Mouse (Mus musculus): ENCODE results near the gene Ptdss2. TPM values are rescaled to one million over a fixed set of nuclear protein-coding genes. Genes with fewer than 3 reads are reported as not detected.

Ptdss2 gene
- polyA plus RNA-seq, 1 experiment from 2014 or later = 59.4 TPM

- peak overlapping the region; percentile 97 for H3K9ac ChIP-seq (ENCODE audit: low read length)
- peaks cover 17% of the 10 kb centered on the region; the same call in 1 of the 2 replicates for H3K4me1 ChIP-seq (ENCODE audit: control insufficient read depth, insufficient read depth, low read length)
- 52% methylated on average over 12 of the region's 12 CpGs for WGBS
- ATAC-seq (ENCODE audit: insufficient read depth, low FRiP score) = peak; percentile 21; the same call in 1 of the 2 replicates
- H3K4me3 ChIP-seq (replicated peaks; ENCODE audit: low read length) = peak overlapping the region; percentile 90
- H3K27ac ChIP-seq (ENCODE audit: low read length) = peak overlapping the region; percentile 39; the same call in 1 of the 2 replicates
- H3K4me2 ChIP-seq (ENCODE audit: low read depth, low read length) = peak overlapping the region; percentile 80
- H3K27me3 ChIP-seq (ENCODE audit: control insufficient read depth, insufficient read depth, low read length) = no peaks in the 10 kb centered on the region
- no peaks in the 10 kb centered on the region for H3K36me3 ChIP-seq (ENCODE audit: control insufficient read depth, insufficient read depth, low read length)
- no peaks in the 10 kb centered on the region for H3K9me3 ChIP-seq (replicated peaks; ENCODE audit: control insufficient read depth, low read length)
Measured at GRCm38 (mm10) chr7:141131904-141132755, 9.9 kb downstream of the Ptdss2 start.

GRCm38 (mm10) chr7:141141326-141141725, 19.1 kb downstream of the Ptdss2 start:
- Histone ChIP-seq H3K4me1 (ENCODE audit: control insufficient read depth, insufficient read depth, low read length) (no peaks in the 10 kb centered on the region), H3K27me3 (ENCODE audit: control insufficient read depth, insufficient read depth, low read length) (no peaks in the 10 kb centered on the region), H3K4me2 (ENCODE audit: low read depth, low read length) (no peak overlapping the region), H3K4me3 (replicated peaks; ENCODE audit: low read length) (no peak overlapping the region), H3K9ac (ENCODE audit: low read length) (no peak overlapping the region), H3K9me3 (replicated peaks; ENCODE audit: control insufficient read depth, low read length) (no peaks in the 10 kb centered on the region), H3K27ac (ENCODE audit: low read length) (no peak overlapping the region), H3K36me3 (ENCODE audit: control insufficient read depth, insufficient read depth, low read length) (no peaks in the 10 kb centered on the region)
- 88% methylated on average over 4 of the region's 4 CpGs for WGBS
- no peak for ATAC-seq (ENCODE audit: insufficient read depth, low FRiP score)

GRCm38 (mm10) chr7:141143112-141143511, 20.9 kb downstream of the Ptdss2 start:
- H3K27ac ChIP-seq (ENCODE audit: low read length) = no peak overlapping the region
- peaks cover 4% of the 10 kb centered on the region; the same call in 1 of the 2 replicates for H3K36me3 ChIP-seq (ENCODE audit: control insufficient read depth, insufficient read depth, low read length)
- H3K4me2 ChIP-seq (ENCODE audit: low read depth, low read length) = no peak overlapping the region
- H3K9ac ChIP-seq (ENCODE audit: low read length) = no peak overlapping the region
- 49% methylated on average over 5 of the region's 5 CpGs for WGBS
- H3K4me1 ChIP-seq (ENCODE audit: control insufficient read depth, insufficient read depth, low read length) = no peaks in the 10 kb centered on the region
- H3K4me3 ChIP-seq (replicated peaks; ENCODE audit: low read length) = no peak overlapping the region
- H3K27me3 ChIP-seq (ENCODE audit: control insufficient read depth, insufficient read depth, low read length) = no peaks in the 10 kb centered on the region
- no peak for ATAC-seq (ENCODE audit: insufficient read depth, low FRiP score)
- H3K9me3 ChIP-seq (replicated peaks; ENCODE audit: control insufficient read depth, low read length) = no peaks in the 10 kb centered on the region

- peaks cover 4% of the 10 kb centered on the region; the same call in 1 of the 2 replicates for H3K36me3 ChIP-seq (ENCODE audit: control insufficient read depth, insufficient read depth, low read length)
- H3K9ac ChIP-seq (ENCODE audit: low read length) = no peak overlapping the region
Measured at GRCm38 (mm10) chr7:141143861-141144260, 21.7 kb downstream of the Ptdss2 start.

GRCm38 (mm10) chr7:141144650-141145049, 22.5 kb downstream of the Ptdss2 start:
- WGBS = 86% methylated on average over 3 of the region's 3 CpGs
- Histone ChIP-seq H3K4me3 (replicated peaks; ENCODE audit: low read length) (no peak overlapping the region), H3K9ac (ENCODE audit: low read length) (no peak overlapping the region), H3K27me3 (ENCODE audit: control insufficient read depth, insufficient read depth, low read length) (no peaks in the 10 kb centered on the region), H3K4me1 (ENCODE audit: control insufficient read depth, insufficient read depth, low read length) (no peaks in the 10 kb centered on the region), H3K36me3 (ENCODE audit: control insufficient read depth, insufficient read depth, low read length) (peaks cover 4% of the 10 kb centered on the region; the same call in 1 of the 2 replicates), H3K27ac (ENCODE audit: low read length) (no peak overlapping the region), H3K9me3 (replicated peaks; ENCODE audit: control insufficient read depth, low read length) (no peaks in the 10 kb centered on the region), H3K4me2 (ENCODE audit: low read depth, low read length) (no peak overlapping the region)
- ATAC-seq (ENCODE audit: insufficient read depth, low FRiP score) = no peak

More at GRCm38 (mm10) chr7:141143861-141144260, 21.7 kb downstream of the Ptdss2 start:
- Histone ChIP-seq H3K27me3 (ENCODE audit: control insufficient read depth, insufficient read depth, low read length) (no peaks in the 10 kb centered on the region), H3K4me3 (replicated peaks; ENCODE audit: low read length) (no peak overlapping the region), H3K4me1 (ENCODE audit: control insufficient read depth, insufficient read depth, low read length) (no peaks in the 10 kb centered on the region), H3K27ac (ENCODE audit: low read length) (no peak overlapping the region), H3K4me2 (ENCODE audit: low read depth, low read length) (no peak overlapping the region), H3K9me3 (replicated peaks; ENCODE audit: control insufficient read depth, low read length) (no peaks in the 10 kb centered on the region)
- ATAC-seq (ENCODE audit: insufficient read depth, low FRiP score) = no peak
- 66% methylated on average over 2 of the region's 2 CpGs for WGBS

- H3K27me3 ChIP-seq (ENCODE audit: control insufficient read depth, insufficient read depth, low read length) = no peaks in the 10 kb centered on the region
- WGBS = 55% methylated on average over 1 of the region's 1 CpGs
- H3K4me2 ChIP-seq (ENCODE audit: low read depth, low read length) = no peak overlapping the region
- H3K36me3 ChIP-seq (ENCODE audit: control insufficient read depth, insufficient read depth, low read length) = peaks cover 4% of the 10 kb centered on the region; the same call in 1 of the 2 replicates
- no peaks in the 10 kb centered on the region for H3K9me3 ChIP-seq (replicated peaks; ENCODE audit: control insufficient read depth, low read length)
- H3K4me1 ChIP-seq (ENCODE audit: control insufficient read depth, insufficient read depth, low read length) = no peaks in the 10 kb centered on the region
- H3K27ac ChIP-seq (ENCODE audit: low read length) = no peak overlapping the region
- no peak overlapping the region for H3K9ac ChIP-seq (ENCODE audit: low read length)
- H3K4me3 ChIP-seq (replicated peaks; ENCODE audit: low read length) = no peak overlapping the region
- no peak for ATAC-seq (ENCODE audit: insufficient read depth, low FRiP score)
Measured at GRCm38 (mm10) chr7:141145403-141145802, 23.2 kb downstream of the Ptdss2 start.

GRCm38 (mm10) chr7:141146043-141146595, 23.9 kb downstream of the Ptdss2 start:
- no peak overlapping the region for H3K9ac ChIP-seq (ENCODE audit: low read length)
- no peak overlapping the region for H3K4me3 ChIP-seq (replicated peaks; ENCODE audit: low read length)
- ATAC-seq (ENCODE audit: insufficient read depth, low FRiP score) = no peak
- no peaks in the 10 kb centered on the region for H3K4me1 ChIP-seq (ENCODE audit: control insufficient read depth, insufficient read depth, low read length)
- 92% methylated on average over 12 of the region's 12 CpGs for WGBS
- H3K27ac ChIP-seq (ENCODE audit: low read length) = no peak overlapping the region
- H3K9me3 ChIP-seq (replicated peaks; ENCODE audit: control insufficient read depth, low read length) = no peaks in the 10 kb centered on the region
- H3K36me3 ChIP-seq (ENCODE audit: control insufficient read depth, insufficient read depth, low read length) = peaks cover 4% of the 10 kb centered on the region; the same call in 1 of the 2 replicates
- H3K27me3 ChIP-seq (ENCODE audit: control insufficient read depth, insufficient read depth, low read length) = no peaks in the 10 kb centered on the region
- H3K4me2 ChIP-seq (ENCODE audit: low read depth, low read length) = no peak overlapping the region

GRCm38 (mm10) chr7:141147044-141147443, 24.9 kb downstream of the Ptdss2 start:
- 79% methylated on average over 6 of the region's 6 CpGs for WGBS
- Histone ChIP-seq H3K36me3 (ENCODE audit: control insufficient read depth, insufficient read depth, low read length) (peaks cover 4% of the 10 kb centered on the region; the same call in 1 of the 2 replicates), H3K4me2 (ENCODE audit: low read depth, low read length) (no peak overlapping the region), H3K27me3 (ENCODE audit: control insufficient read depth, insufficient read depth, low read length) (no peaks in the 10 kb centered on the region), H3K4me3 (replicated peaks; ENCODE audit: low read length) (no peak overlapping the region), H3K9me3 (replicated peaks; ENCODE audit: control insufficient read depth, low read length) (no peaks in the 10 kb centered on the region), H3K9ac (ENCODE audit: low read length) (no peak overlapping the region), H3K4me1 (ENCODE audit: control insufficient read depth, insufficient read depth, low read length) (no peaks in the 10 kb centered on the region), H3K27ac (ENCODE audit: low read length) (no peak overlapping the region)
- ATAC-seq (ENCODE audit: insufficient read depth, low FRiP score) = no peak

- Histone ChIP-seq H3K4me3 (replicated peaks; ENCODE audit: low read length) (no peak overlapping the region), H3K27ac (ENCODE audit: low read length) (no peak overlapping the region), H3K27me3 (ENCODE audit: control insufficient read depth, insufficient read depth, low read length) (no peaks in the 10 kb centered on the region), H3K4me2 (ENCODE audit: low read depth, low read length) (no peak overlapping the region), H3K36me3 (ENCODE audit: control insufficient read depth, insufficient read depth, low read length) (peaks cover 4% of the 10 kb centered on the region; the same call in 1 of the 2 replicates), H3K9ac (ENCODE audit: low read length) (no peak overlapping the region), H3K4me1 (ENCODE audit: control insufficient read depth, insufficient read depth, low read length) (no peaks in the 10 kb centered on the region), H3K9me3 (replicated peaks; ENCODE audit: control insufficient read depth, low read length) (no peaks in the 10 kb centered on the region)
- WGBS = 65% methylated on average over 4 of the region's 4 CpGs
- no peak for ATAC-seq (ENCODE audit: insufficient read depth, low FRiP score)
Measured at GRCm38 (mm10) chr7:141148639-141149038, 26.5 kb downstream of the Ptdss2 start.
